Mouse (Mus musculus) limb, embryonic 10.5 days (tissue): ENCODE data around the gene Sult2a6. TPM values are rescaled to one million over a fixed set of nuclear protein-coding genes. Genes with fewer than 3 reads are reported as not detected.

ENCODE experiments used
- DNase-seq: peaks from one replicate; pipeline ENCODE4 v3.0.0-alpha.2; 2017; ENCODE audit warnings: low spot score
- H3K27ac ChIP-seq: fragments of 300-500 bp; sonication (generic); 2 replicates; pipeline ENCODE4 v1.5.1; 2016; ENCODE audit warnings: mild to moderate bottlenecking
- H3K27me3 ChIP-seq: fragments of 300-500 bp; sonication (generic); 2 replicates; pipeline ENCODE4 v1.6.1; 2016; ENCODE audit warnings: low read depth, mild to moderate bottlenecking; ENCODE audit not compliant: poor library complexity, severe bottlenecking
- H3K36me3 ChIP-seq: fragments of 300-500 bp; sonication (generic); 2 replicates; pipeline ENCODE4 v1.6.1; 2016; ENCODE audit warnings: mild to moderate bottlenecking, moderate library complexity
- H3K4me1 ChIP-seq: fragments of 300-500 bp; sonication (generic); 2 replicates; pipeline ENCODE4 v1.6.1; 2016
- H3K4me3 ChIP-seq: fragments of 300-500 bp; sonication (generic); 2 replicates; pipeline ENCODE4 v1.5.1; 2016; ENCODE audit warnings: mild to moderate bottlenecking, moderate library complexity
- H3K9me3 ChIP-seq: fragments of 300-500 bp; sonication (generic); replicated peaks from 2 replicates; pipeline ENCODE4 v1.6.1; 2016; ENCODE audit warnings: mild to moderate bottlenecking
- WGBS: fragments of 180-500 bp; shearing (Covaris S2); methylation state at CpG from one replicate; pipeline ENCODE4 v1.1.7; 2016; 5-methylcytosine and 5-hydroxymethylcytosine counted together
- polyA plus RNA-seq: library from polyadenylated mRNA; unstranded; fragments of >200 nt; fragmentation: Nextera tagmentation; extraction: Ambion mirVana; gene quantifications from 2 replicates; pipeline ENCODE4 v1.2.1, GENCODE M21; 2016

Sult2a6 gene
- polyA plus RNA-seq: not detected in 2 replicates

- Histone ChIP-seq H3K9me3 (no peaks in the 10 kb centered on the region), H3K4me1 (no peaks in the 10 kb centered on the region), H3K27ac (no peak within 1 kb of the TSS), H3K36me3 (no peaks in the 10 kb centered on the region), H3K4me3 (no peak within 1 kb of the TSS), H3K27me3 (no peaks in the 10 kb centered on the region)
- 87% methylated on average over 2 of the region's 2 CpGs for WGBS
- no peak for DNase-seq
Observed at GRCm38 (mm10) chr7:14254770-14255169, at the start of gene Sult2a6. Gene Sult2a6, minus strand, starts transcription at chr7:14254870.

DNA sequence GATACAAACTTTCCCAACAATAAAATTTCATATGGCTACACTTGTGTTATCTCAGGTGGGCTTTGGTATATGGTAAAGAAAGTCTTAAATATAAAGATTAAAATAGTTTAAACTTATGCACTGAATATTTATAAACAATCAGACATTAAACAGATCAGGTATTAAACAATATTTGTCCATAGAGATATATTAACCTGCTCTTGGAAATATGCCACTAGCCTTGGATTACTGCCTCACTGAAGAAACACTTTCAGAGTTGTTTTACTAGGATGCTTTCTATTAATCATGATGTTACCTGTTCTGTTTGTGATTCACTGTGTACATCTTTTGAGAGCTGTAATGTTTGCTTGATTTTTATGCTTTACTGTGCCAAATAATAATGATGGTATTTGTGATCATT is 39.4 kb downstream of the Sult2a6 start:
- H3K36me3 ChIP-seq: no peaks in the 10 kb centered on the region
- DNase-seq: no peak
- peaks cover under 1% of the 10 kb centered on the region; the same call in 1 of the 2 replicates for H3K9me3 ChIP-seq
- no peaks in the 10 kb centered on the region for H3K4me1 ChIP-seq
- H3K4me3 ChIP-seq: no peak overlapping the region
- H3K27ac ChIP-seq: no peak overlapping the region
- H3K27me3 ChIP-seq: no peaks in the 10 kb centered on the region

- WGBS: 80% methylated on average over 2 of the region's 2 CpGs
- Histone ChIP-seq H3K4me3 (no peak overlapping the region), H3K4me1 (no peaks in the 10 kb centered on the region), H3K9me3 (no peaks in the 10 kb centered on the region), H3K36me3 (no peaks in the 10 kb centered on the region), H3K27ac (no peak overlapping the region), H3K27me3 (no peaks in the 10 kb centered on the region)
- no peak for DNase-seq
Observed at GRCm38 (mm10) chr7:14203417-14203816, 51.3 kb downstream of the Sult2a6 start.

DNA sequence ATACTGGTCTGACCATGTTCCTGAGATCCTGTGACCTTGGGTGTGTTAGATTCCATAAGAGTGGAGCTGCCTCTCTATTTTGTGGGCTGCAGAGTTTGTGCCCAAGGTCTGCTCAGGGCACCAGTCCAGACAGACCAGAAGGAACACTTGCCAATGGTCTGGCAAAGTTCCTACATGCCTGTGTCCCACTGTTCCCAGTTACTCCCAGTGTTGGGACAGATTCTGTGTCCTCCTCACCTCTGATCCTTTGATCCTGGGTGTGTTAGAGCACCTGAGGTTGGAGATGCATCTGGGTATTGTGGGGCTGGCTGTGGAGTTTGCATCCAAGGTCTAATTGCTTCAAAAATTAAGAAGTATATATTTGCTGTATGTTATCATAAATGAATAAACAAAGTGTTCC is 52.2 kb downstream of the Sult2a6 start:
- Histone ChIP-seq H3K27ac (no peak overlapping the region), H3K4me1 (no peaks in the 10 kb centered on the region), H3K36me3 (no peaks in the 10 kb centered on the region), H3K4me3 (no peak overlapping the region), H3K27me3 (no peaks in the 10 kb centered on the region), H3K9me3 (no peaks in the 10 kb centered on the region)
- DNase-seq: no peak

Other genes starting within 250 kb of the Sult2a6 start
- not detected in 2 replicates for gene Sult2a3, start 131.8 kb downstream of the Sult2a6 start, polyA plus RNA-seq
- not detected in 2 replicates for gene Obox8, start 78.7 kb upstream of the Sult2a6 start, polyA plus RNA-seq
- gene Sult2a8, start 191.9 kb upstream of the Sult2a6 start, polyA plus RNA-seq: not detected in 2 replicates
- gene Sult2a7, start 239.4 kb upstream of the Sult2a6 start, polyA plus RNA-seq: not detected in 2 replicates